Mouse (Mus musculus) myocyte (in vitro differentiated cells): ENCODE results near the gene Aven.

Experiments
- MYOG ChIP-seq, 3 experiments: IDR thresholded peaks; one replicate each; pipeline ENCODE4 v1.6.1; 2011; ENCODE audit warnings: control low read depth in 2 of 3, low read depth in 2 of 3, mild to moderate bottlenecking in 2 of 3; ENCODE audit not compliant: insufficient read length in 2 of 3, control insufficient read depth in 1 of 3, insufficient read depth in 1 of 3
- POLR2A ChIP-seq: IDR thresholded peaks from one replicate; pipeline ENCODE4 v1.6.1; 2011; ENCODE audit warnings: low read depth, mild to moderate bottlenecking, control low read depth, moderate library complexity; ENCODE audit not compliant: insufficient read length
- POLR2AphosphoS2 ChIP-seq: IDR thresholded peaks from one replicate; pipeline ENCODE4 v1.6.1; 2011; ENCODE audit warnings: low read depth, control low read depth; ENCODE audit not compliant: insufficient read length
- TCF12 ChIP-seq: IDR thresholded peaks from one replicate; pipeline ENCODE4 v1.6.1; 2011; ENCODE audit warnings: mild to moderate bottlenecking, control low read depth; ENCODE audit not compliant: poor library complexity, insufficient read depth, severe bottlenecking
- TCF3 ChIP-seq: IDR thresholded peaks from one replicate; pipeline ENCODE4 v1.6.1; 2011; ENCODE audit warnings: low read depth, control low read depth; ENCODE audit not compliant: insufficient read length

- TF ChIP-seq POLR2A, result no peak
- no peak for TF ChIP-seq TCF12
- no peak for TF ChIP-seq POLR2AphosphoS2
- TF ChIP-seq TCF3, result no peak
- no peak for TF ChIP-seq MYOG (IDR thresholded peaks at IDR 0.05; ENCODE audit: control insufficient read depth in 1 of 3, insufficient read depth in 1 of 3, insufficient read length in 2 of 3, low read depth in 2 of 3)
Observed at GRCm38 (mm10) chr2:112484886-112485285, 7.9 kb upstream of the Aven start.
